Mouse (Mus musculus) brain, embryonic 14.5 days (tissue): ENCODE data around the gene Lin7c.

Source experiments
- CTCF ChIP-seq: fragments of 200-500 bp; IDR thresholded peaks from 2 replicates; pipeline ENCODE4 v1.5.1; 2012; ENCODE audit warnings: inconsistent platforms, mild to moderate bottlenecking, moderate library complexity, borderline replicate concordance; ENCODE audit not compliant: insufficient read depth, insufficient read length; ENCODE audit errors: extremely low read depth
- POLR2A ChIP-seq: fragments of 200-500 bp; IDR thresholded peaks from 2 replicates; pipeline ENCODE4 v1.6.1; 2012; ENCODE audit warnings: mild to moderate bottlenecking, inconsistent platforms, borderline replicate concordance; ENCODE audit not compliant: poor library complexity, insufficient read depth, insufficient read length, severe bottlenecking; ENCODE audit errors: extremely low read depth

DNA sequence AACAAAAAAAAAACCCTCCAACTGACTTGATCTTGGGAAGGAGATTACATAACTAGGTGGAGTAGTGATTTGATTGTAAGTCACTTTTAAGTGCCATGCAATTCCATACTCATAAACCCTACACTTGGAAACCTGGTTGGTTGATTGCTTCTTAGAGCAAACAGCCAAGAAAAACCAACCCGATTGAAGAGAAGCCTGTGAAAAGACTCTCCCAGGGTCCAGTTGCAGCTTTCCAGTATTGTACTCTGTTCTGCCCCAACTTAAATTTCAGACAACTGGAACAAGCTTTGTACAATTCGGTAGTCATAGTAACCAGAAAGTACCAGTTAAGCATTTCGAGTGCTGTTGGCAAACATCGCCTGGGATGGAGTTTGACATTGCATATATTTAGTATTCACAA lies 818 bp downstream of the Lin7c start:
- TF ChIP-seq CTCF (no peak), POLR2A (no peak)
